Mouse (Mus musculus) kidney, embryonic 14.5 days (tissue): ENCODE measurements around the gene Gm13199. TPM values are rescaled to one million over a fixed set of nuclear protein-coding genes. Genes with fewer than 3 reads are reported as not detected.

Experiments
- ATAC-seq: fragments of 200-750 bp; cut with Nextera tagmentation; 2 replicates; pipeline ENCODE4 v1.8.0; 2017; ENCODE audit warnings: moderate number of reproducible peaks, mild to moderate bottlenecking, moderate TSS enrichment, moderate library complexity; ENCODE audit not compliant: low FRiP score, low TSS enrichment
- H3K27ac ChIP-seq: fragments of 300-500 bp; sonication (generic); 2 replicates; pipeline ENCODE4 v1.5.1; 2014; ENCODE audit warnings: low read depth, mild to moderate bottlenecking, low read length, moderate library complexity, mixed read lengths
- H3K27me3 ChIP-seq: fragments of 300-500 bp; sonication (generic); 2 replicates; pipeline ENCODE4 v1.6.1; 2014; ENCODE audit warnings: mild to moderate bottlenecking, low read length; ENCODE audit not compliant: control insufficient read depth, insufficient read depth
- H3K36me3 ChIP-seq: fragments of 300-500 bp; sonication (generic); 2 replicates; pipeline ENCODE4 v1.6.1; 2014; ENCODE audit warnings: low read length, mixed read lengths; ENCODE audit not compliant: control insufficient read depth, insufficient read depth
- H3K4me1 ChIP-seq: fragments of 300-500 bp; sonication (generic); 2 replicates; pipeline ENCODE4 v1.6.1; 2014; ENCODE audit warnings: low read length, mixed read lengths; ENCODE audit not compliant: control insufficient read depth, insufficient read depth
- H3K4me2 ChIP-seq: fragments of 300-500 bp; sonication (generic); replicated peaks from 2 replicates; pipeline ENCODE4 v1.6.1; 2014; ENCODE audit warnings: low read depth, mild to moderate bottlenecking, low read length
- H3K4me3 ChIP-seq: fragments of 300-500 bp; sonication (generic); 2 replicates; pipeline ENCODE4 v1.5.1; 2014; ENCODE audit warnings: mild to moderate bottlenecking, low read length
- H3K9ac ChIP-seq: fragments of 300-500 bp; sonication (generic); 2 replicates; pipeline ENCODE4 v1.6.1; 2014; ENCODE audit warnings: low read depth, mild to moderate bottlenecking, low read length, moderate library complexity
- H3K9me3 ChIP-seq: fragments of 300-500 bp; sonication (generic); 2 replicates; pipeline ENCODE4 v1.6.1; 2016; ENCODE audit warnings: low read length; ENCODE audit not compliant: control insufficient read depth
- WGBS: fragments of 180-500 bp; shearing (Covaris S2); extraction: QIAGEN DNeasy Blood & Tissue Kit; methylation state at CpG from one replicate; pipeline ENCODE4 v1.1.7; 2014; 5-methylcytosine and 5-hydroxymethylcytosine counted together
- polyA plus RNA-seq: library from polyadenylated mRNA; unstranded; fragments of >200 nt; fragmentation: Nextera tagmentation; extraction: Ambion mirVana; gene quantifications from 2 replicates; pipeline ENCODE4 v1.2.1, GENCODE M21; 2014

Gene Gm13199
- polyA plus RNA-seq, 1 experiment from 2014 or later: 3.7 TPM

DNA sequence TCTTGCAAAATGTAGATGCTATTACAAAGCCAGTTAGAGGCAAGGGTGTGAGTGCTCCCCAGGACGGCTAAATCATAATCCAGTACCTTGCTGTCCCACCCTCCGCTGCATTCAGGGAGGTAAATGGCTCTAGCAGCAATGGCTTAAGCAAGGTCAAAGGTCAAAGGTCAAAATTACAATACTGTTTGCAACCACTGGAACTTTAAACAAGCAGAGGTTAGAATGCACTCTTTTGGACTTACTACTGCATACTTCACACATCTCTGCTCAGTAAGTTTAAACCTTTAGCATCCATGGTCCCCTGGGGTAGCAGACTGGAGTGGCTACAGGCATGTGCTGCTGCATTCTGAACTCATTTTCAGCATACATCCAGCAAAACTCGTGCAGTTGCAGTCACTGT, 14.7 kb upstream of the Gm13199 start:
- no peak for ATAC-seq
- H3K9ac ChIP-seq: no peak overlapping the region
- H3K9me3 ChIP-seq: no peaks in the 10 kb centered on the region
- H3K4me1 ChIP-seq: no peaks in the 10 kb centered on the region
- 76% methylated on average over 3 of the region's 3 CpGs for WGBS
- H3K27ac ChIP-seq: no peak overlapping the region
- no peak overlapping the region for H3K4me3 ChIP-seq
- peaks cover 83% of the 10 kb centered on the region for H3K36me3 ChIP-seq
- H3K4me2 ChIP-seq: no peak overlapping the region
- no peaks in the 10 kb centered on the region for H3K27me3 ChIP-seq

DNA sequence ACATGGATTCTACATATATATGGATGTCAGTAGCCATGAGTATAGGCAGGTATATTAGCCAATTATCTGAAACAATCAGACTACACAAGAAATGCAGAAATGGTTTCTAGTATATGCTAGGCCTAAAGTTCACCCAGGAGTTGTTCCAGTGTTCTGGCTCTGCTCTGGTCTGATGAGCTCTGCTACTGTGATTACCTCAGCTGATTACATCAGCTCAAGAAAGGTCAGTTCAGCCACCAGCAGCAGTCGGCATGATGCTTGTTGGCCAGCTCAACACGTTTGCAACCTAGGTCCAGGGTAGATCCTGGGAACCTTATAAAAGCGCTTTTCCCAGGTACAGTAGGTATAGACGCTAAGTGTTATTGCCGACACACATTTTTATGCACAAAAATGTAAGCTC, 7.0 kb upstream of the Gm13199 start:
- Histone ChIP-seq H3K9ac (no peak overlapping the region), H3K27me3 (no peaks in the 10 kb centered on the region), H3K4me3 (no peak overlapping the region), H3K27ac (no peak overlapping the region), H3K4me2 (no peak overlapping the region), H3K36me3 (peaks cover 71% of the 10 kb centered on the region), H3K4me1 (no peaks in the 10 kb centered on the region), H3K9me3 (no peaks in the 10 kb centered on the region)
- WGBS: 87% methylated on average over 5 of the region's 5 CpGs
- ATAC-seq: no peak

DNA sequence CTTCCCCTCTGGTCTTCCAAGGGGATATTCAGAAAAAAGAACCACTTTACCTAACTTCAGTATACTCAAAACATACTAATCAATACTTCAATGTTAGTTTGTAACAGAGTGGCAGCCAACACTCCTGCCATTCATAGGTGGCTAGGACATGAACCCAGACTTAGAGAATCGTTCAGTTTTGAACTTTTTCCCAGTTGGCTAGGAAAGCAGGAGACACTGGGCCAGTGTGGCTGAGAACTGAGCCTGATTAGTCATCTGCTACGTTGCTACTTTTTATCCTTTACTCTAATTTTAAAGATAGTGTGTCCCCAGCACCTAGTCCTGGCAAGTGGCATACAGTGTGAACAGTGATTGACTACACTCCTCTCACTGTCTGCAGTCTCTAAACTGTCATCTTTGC, 4.9 kb upstream of the Gm13199 start:
- H3K4me3 ChIP-seq: no peak overlapping the region
- H3K27ac ChIP-seq: no peak overlapping the region
- no peak for ATAC-seq
- H3K9ac ChIP-seq: no peak overlapping the region
- WGBS: 87% methylated on average over 2 of the region's 2 CpGs
- no peak overlapping the region for H3K4me2 ChIP-seq
- no peaks in the 10 kb centered on the region for H3K27me3 ChIP-seq
- H3K36me3 ChIP-seq: peaks cover 69% of the 10 kb centered on the region
- H3K9me3 ChIP-seq: no peaks in the 10 kb centered on the region
- no peaks in the 10 kb centered on the region for H3K4me1 ChIP-seq

DNA sequence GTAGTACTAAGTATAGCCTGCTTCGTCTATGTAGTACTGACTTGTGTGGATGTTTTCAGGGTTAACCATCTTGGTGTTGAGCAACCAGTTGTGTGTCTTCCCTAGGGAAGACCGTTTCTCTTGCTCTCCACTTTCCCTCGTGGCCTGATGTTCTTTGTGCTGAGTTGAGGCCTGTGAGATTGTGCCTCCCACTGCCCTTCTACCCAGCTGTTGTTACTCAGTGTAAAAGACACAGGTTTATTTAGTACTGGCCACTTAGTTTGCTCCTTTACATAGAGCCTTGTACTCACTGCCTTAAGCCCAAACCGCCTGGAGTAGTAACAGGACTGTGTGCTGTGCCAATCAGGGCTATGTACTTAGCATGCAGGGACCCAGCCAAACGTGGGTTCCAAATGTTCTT, 10.9 kb downstream of the Gm13199 start:
- H3K4me1 ChIP-seq: 0 out of 2 replicates have a peak, but pooled peaks cover under 1% of the 10 kb centered on the region
- no peak overlapping the region for H3K27ac ChIP-seq
- H3K36me3 ChIP-seq: peaks cover 15% of the 10 kb centered on the region
- H3K9me3 ChIP-seq: no peaks in the 10 kb centered on the region
- no peak overlapping the region for H3K9ac ChIP-seq
- H3K4me2 ChIP-seq: no peak overlapping the region
- H3K4me3 ChIP-seq: no peak overlapping the region
- 83% methylated on average over 5 of the region's 5 CpGs for WGBS
- ATAC-seq: no peak
- no peaks in the 10 kb centered on the region for H3K27me3 ChIP-seq

DNA sequence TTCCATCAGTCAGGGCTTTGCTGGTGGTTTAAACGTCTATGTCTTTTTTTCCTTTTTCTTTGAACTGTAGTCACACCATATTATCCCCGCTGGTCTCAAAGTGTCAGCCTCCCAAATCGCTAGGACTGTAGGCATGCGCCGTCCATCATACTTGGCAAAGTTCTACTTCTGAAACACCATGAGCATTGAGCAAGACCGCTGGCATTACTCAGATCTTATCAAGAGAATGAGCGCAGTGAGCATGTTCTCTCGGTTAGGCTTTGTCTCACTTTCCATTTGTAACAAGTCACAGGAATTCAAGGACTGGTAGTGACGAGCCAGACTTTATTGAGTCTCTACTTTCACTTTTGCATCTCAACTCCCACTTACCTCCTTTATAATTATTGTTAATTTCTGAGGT, 11.6 kb downstream of the Gm13199 start:
- WGBS: 92% methylated on average over 9 of the region's 9 CpGs
- no peaks in the 10 kb centered on the region for H3K9me3 ChIP-seq
- H3K4me1 ChIP-seq: peaks cover 8% of the 10 kb centered on the region
- no peak for ATAC-seq
- H3K4me2 ChIP-seq: no peak overlapping the region
- H3K27me3 ChIP-seq: no peaks in the 10 kb centered on the region
- no peak overlapping the region for H3K4me3 ChIP-seq
- peaks cover 11% of the 10 kb centered on the region; the same call in 1 of the 2 replicates for H3K36me3 ChIP-seq
- H3K27ac ChIP-seq: no peak overlapping the region
- H3K9ac ChIP-seq: no peak overlapping the region

DNA sequence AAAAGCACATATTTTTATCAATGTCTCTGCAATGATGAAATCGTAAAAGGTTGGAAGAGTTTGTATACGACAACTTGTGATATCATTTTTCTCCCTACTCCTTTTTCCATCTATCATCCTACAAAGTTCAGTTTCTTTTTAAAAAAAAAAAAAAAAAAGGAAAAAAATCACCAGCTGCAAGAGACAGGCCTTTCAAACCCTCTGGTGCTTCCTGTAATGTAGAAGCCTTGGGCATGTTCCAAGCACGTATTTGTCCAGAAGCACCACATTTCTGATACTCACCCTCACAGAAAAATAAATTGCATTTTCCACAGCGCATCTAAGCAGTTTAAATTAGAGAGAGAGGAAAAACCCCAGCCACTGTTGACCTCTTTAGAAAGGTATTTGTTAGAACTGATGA, 16.9 kb downstream of the Gm13199 start:
- no peak for ATAC-seq
- peak overlapping the region; percentile 78; the same call in 1 of the 2 replicates for H3K27ac ChIP-seq
- 21% methylated on average over 4 of the region's 4 CpGs for WGBS

DNA sequence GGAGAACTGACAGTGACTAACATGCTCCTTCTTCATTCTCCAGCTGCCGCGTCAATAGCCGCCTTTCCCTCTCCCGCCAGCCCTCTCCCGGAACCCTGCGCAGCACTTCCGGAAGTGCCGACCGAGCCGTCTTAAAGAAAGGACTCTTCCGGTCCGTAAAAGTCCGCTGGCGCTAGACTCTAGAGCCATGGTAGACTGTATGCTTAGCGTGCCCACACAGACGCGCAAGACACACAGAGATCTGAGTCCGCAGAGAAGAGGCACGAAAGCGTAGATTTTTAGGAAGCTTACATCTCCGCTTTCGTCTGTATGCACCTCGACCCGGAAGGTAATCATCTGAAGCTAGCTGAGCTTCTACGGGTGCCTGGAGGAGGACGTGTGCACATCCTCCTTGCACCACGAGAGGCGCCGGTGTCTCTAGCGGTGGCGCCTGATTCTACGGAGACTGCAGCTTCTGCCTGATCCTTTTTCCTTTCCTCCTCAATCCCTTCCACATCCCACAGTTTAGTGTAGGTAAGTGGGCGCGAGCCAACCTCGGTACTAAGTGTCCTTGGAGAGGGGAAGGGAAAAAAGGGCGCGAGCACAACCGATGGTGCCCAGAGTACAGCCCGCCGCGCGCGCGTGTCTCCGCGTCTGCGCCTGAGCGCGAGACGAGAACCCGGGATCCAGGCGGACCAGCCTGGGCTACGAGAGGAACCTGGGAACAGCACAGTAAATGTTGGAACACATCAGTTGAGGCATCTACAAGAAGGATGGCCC, 17.7 kb downstream of the Gm13199 start, which contains the start of the genes Nudt5 and Cdc123:
Gene Nudt5 (plus strand): TSS at position 147 of the 759 bp plus-strand sequence.
Gene Cdc123 (minus strand): TSS at position 292 of the 759 bp plus-strand sequence.
- H3K27me3 ChIP-seq: no peaks in the 10 kb centered on the region
- ATAC-seq: peak; percentile 96

More for the DNA sequence above, 16.9 kb downstream of the Gm13199 start:
- no peaks in the 10 kb centered on the region for H3K9me3 ChIP-seq
- peak overlapping the region; percentile 59 for H3K9ac ChIP-seq
- H3K27me3 ChIP-seq: no peaks in the 10 kb centered on the region
- peaks cover 10% of the 10 kb centered on the region for H3K4me1 ChIP-seq
- peak overlapping the region; percentile 83 for H3K4me3 ChIP-seq
- peaks cover 11% of the 10 kb centered on the region for H3K36me3 ChIP-seq
- peak overlapping the region; percentile 52 for H3K4me2 ChIP-seq

DNA sequence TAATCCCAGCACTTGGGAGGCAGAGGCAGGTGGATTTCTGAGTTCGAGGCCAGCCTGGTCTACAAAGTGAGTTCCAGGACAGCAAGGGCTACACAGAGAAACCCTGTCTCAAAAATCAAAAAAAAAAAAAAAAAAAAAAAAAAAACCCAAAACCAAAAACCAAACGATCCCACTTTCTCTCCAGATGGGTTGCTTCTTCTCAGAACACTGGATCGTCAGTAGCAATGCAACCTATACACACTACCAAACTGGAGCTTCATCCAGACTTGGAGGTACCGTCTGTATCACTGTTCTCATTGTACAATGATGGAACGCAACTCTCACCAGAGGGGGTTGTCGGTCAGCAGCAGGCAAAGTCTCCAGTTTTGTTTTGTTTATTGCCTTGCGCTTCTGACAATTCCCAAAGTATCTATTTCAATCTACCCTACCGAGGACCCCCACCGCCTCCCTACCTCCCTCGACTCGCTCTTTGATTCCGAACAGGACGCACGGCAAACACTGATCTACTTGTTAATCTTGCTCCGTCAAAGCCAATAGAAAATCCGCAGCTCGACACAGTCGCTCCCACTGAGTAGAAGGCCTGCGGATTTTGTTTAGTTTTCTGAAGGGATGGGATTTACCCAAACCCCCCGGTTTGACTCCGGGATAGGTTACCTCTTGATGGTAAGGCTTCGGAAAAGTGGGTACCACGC, 18.4 kb downstream of the Gm13199 start:
- peak overlapping the region; percentile 78 for H3K27ac ChIP-seq
- 3% methylated on average over 23 of the region's 23 CpGs for WGBS

More for the DNA sequence above, 17.7 kb downstream of the Gm13199 start, which contains the start of the genes Nudt5 and Cdc123:
- H3K36me3 ChIP-seq: peaks cover 19% of the 10 kb centered on the region
- H3K9me3 ChIP-seq: no peaks in the 10 kb centered on the region
- peak within 1 kb of the TSS; percentile 59 for H3K9ac ChIP-seq
- H3K4me2 ChIP-seq: peak within 1 kb of the TSS; percentile 52
- under 1% methylated on average over 53 of the region's 53 CpGs for WGBS
- peaks cover 10% of the 10 kb centered on the region for H3K4me1 ChIP-seq
- peak within 1 kb of the TSS; percentile 83 for H3K4me3 ChIP-seq
- H3K27ac ChIP-seq: peak within 1 kb of the TSS; percentile 78

DNA sequence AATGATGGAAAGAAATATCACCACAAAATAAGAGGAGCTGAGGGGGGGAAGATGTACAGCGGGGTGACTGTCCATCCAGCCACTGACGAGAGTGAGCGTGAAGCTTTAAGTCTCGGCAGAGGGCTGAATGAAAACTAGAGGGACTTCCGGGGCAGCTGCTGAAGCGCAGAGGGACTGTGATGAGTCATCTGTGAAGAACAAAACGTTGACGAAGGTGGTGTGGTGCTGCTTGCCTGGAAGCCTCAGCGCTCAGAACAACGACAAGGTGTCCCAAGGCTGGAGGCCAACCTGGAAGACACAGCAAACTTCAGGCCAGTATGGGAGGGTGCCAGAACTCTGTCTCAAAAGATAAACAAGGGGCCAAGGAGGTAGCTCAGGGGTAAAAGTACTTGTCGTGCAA, 21.9 kb downstream of the Gm13199 start:
- 97% methylated on average over 11 of the region's 11 CpGs for WGBS
- no peak for ATAC-seq
- peaks cover 53% of the 10 kb centered on the region for H3K36me3 ChIP-seq

More for the DNA sequence above, 18.4 kb downstream of the Gm13199 start:
- H3K4me2 ChIP-seq: peak overlapping the region; percentile 39
- H3K9ac ChIP-seq: peak overlapping the region; percentile 59
- peaks cover 10% of the 10 kb centered on the region for H3K4me1 ChIP-seq
- ATAC-seq: peak; percentile 51; the same call in 1 of the 2 replicates
- peak overlapping the region; percentile 83 for H3K4me3 ChIP-seq
- peaks cover 26% of the 10 kb centered on the region for H3K36me3 ChIP-seq
- no peaks in the 10 kb centered on the region for H3K27me3 ChIP-seq
- no peaks in the 10 kb centered on the region for H3K9me3 ChIP-seq

More for the DNA sequence above, 21.9 kb downstream of the Gm13199 start:
- Histone ChIP-seq H3K9me3 (no peaks in the 10 kb centered on the region), H3K27ac (no peak overlapping the region), H3K27me3 (no peaks in the 10 kb centered on the region), H3K4me2 (no peak overlapping the region), H3K4me3 (no peak overlapping the region), H3K9ac (no peak overlapping the region), H3K4me1 (no peaks in the 10 kb centered on the region)
